Mouse (Mus musculus) left cerebral cortex, postnatal 4 days (tissue): ENCODE measurements around the gene Mmrn2. TPM values are rescaled to one million over a fixed set of nuclear protein-coding genes. Genes with fewer than 3 reads are reported as not detected.
"Not testable (repeated sequence)": the region's sequence is repeated elsewhere in the genome, so short reads cannot be mapped to it uniquely, and the experiment has no call there.

Experiments used
- DNase-seq: peaks from one replicate; pipeline ENCODE4 v3.0.0-alpha.2; 2022
- intact Hi-C: fragments of 180-260 bp; cut with DNase I; formaldehyde crosslinking; loops from one replicate; pipeline ENCODE4 v1.15.1; 2025
- total RNA-seq, 2 experiments: library from RNA; stranded (reverse); gene quantifications; 2 replicates each; pipeline ENCODE4 v1.2.3; 2021

Gene Mmrn2
- total RNA-seq, 2 experiments from 2014 or later = 3.6 to 4.0 TPM

DNA sequence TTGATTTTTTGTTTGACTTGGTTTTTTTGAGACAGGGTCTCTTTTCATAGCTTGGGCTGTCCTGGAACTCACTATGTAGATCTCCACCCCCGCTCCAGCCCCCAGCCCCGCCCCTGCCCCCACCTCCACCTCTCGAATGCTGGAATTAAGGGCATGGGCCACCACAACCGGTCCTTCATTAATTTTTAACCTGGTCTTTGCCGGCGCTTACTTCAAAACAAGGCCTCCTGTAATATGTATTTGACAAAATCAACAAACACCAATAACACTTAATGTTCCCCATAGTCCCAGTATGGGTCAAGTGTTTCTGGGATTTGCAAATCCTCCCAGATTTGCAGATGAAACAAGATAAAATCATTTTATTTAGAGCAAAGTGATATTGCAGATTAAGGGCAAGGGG is 15.0 kb upstream of the Mmrn2 start:
- intact Hi-C loops = loop anchor here (10.0 kb wide), 2 partner anchors 85 to 275 kb away; partner anchors contain the start of gene Anxa8
- DNase-seq = no peak

DNA sequence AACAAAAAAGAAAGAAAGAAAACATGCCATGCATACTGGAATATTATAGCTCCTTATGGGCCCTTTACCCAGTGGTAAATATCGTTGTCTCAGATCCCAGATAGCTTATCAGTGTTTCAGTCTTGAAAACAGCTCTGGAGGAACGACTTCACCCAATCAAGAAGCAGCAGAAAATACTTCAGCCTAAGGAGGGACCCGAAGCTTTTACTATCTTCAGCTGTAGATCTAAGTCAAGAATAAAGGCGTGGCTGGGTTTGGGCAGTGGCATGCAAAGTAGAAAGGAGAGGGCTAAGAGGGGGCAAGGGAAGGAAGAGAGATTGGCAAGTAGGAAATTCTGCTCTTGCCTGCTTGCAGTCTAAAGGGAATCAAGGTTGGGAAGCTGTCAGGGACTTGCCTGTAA is 13.1 kb upstream of the Mmrn2 start:
- intact Hi-C loops = loop anchor here (10.0 kb wide), 2 partner anchors 87 to 277 kb away; partner anchors contain the start of gene Anxa8
- no peak for DNase-seq

GRCm38 (mm10) chr14:34362726-34363445 is 12.4 kb upstream of the Mmrn2 start:
- DNase-seq = peak; percentile 68
- intact Hi-C loops = loop anchor here (10.0 kb wide), 2 partner anchors 88 to 278 kb away; partner anchors contain the start of gene Anxa8

DNA sequence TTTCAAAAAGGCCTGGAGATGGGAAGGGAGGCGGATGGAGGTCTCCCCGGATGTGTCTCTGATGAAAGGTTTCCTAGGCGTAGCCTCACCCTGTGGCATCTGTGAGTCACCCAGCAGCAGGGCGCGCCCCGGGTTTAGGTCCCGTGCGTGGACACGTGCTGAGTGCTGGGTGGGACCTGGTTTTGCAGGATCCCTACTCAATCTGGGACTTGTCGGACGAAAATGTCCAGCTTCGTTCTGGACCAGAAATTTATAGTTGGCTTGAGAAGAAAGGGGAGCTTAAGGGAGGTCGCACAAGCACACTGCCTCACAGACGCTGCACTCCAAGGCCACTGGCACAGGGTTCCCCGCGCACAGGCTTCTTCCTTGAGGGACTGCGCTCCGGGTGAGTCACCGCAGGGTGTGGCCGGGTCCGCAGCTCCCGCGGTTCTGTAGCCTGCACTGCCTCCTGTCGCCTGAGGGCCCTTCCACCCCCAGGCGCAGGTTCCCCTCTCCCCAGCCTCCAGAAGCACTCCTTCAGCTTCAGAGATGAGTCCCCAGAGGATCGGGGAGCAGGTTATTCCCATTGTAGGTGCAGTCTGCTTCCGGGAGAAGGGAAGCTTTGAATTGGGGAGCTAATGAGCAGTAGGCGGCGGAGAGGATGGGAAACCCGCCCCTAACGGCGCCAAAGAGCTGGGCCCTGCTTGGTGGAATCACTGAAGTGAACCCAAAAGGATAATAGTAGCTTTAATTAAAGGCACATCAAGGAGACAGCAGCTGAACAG is 11.6 kb upstream of the Mmrn2 start:
- intact Hi-C loops = loop anchor here (10.0 kb wide), 2 partner anchors 89 to 279 kb away; partner anchors contain the start of gene Anxa8
- DNase-seq = peak; percentile 54

- intact Hi-C loops = loop anchor here (10.0 kb wide), 2 partner anchors 90 to 280 kb away; partner anchors contain the start of gene Anxa8
- not testable (repeated sequence) for DNase-seq
Measured at GRCm38 (mm10) chr14:34364254-34365146, 10.8 kb upstream of the Mmrn2 start.

DNA sequence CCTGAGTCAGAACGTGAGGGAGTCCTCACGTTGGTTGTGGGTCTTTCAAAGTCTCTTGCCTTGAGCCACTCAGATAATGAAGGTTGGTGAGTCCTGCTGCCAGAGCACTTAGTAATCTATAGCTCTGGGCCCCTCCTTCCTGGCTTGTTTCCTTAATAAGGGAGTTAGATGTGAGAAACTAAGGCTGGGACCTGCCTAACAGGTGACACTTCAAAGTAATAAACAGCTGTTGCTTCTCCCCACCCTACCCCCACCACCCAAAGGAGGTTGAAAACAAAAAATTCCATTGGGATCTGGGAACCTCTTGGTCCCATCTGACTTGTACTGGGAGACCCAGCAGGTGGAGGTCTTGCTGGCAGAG is 10.1 kb upstream of the Mmrn2 start:
- intact Hi-C loops = loop anchor here (10.0 kb wide), 2 partner anchors 90 to 280 kb away; partner anchors contain the start of gene Anxa8
- DNase-seq = no peak

- intact Hi-C loops = loop anchor here (10.0 kb wide), 1 partner anchor 195 kb away; no protein-coding TSS in a partner anchor
- DNase-seq = peak; percentile 20
Measured at GRCm38 (mm10) chr14:34370203-34370602, 5.1 kb upstream of the Mmrn2 start.

GRCm38 (mm10) chr14:34370921-34371320 is 4.3 kb upstream of the Mmrn2 start:
- DNase-seq = no peak
- intact Hi-C loops = loop anchor here (10.0 kb wide), 1 partner anchor 194 kb away; no protein-coding TSS in a partner anchor

DNA sequence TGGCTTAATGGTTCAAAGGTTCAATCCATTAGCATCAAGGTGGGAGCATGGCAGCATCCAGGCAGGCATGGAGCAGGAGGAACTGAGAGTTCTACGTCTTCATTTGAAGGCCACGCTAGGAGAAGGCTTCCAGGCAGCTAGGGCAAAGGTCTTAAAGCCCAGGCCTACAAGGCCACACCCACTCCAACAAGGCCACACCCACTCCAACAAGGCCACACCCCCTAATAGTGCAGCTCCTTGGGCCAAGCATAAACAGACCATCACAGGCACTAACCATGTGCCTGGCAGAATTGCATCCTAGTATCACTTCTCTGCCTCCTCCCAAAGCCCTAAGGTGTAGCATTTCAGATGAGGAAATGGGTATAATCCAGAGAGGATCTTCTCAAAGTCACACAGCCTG is 3.5 kb upstream of the Mmrn2 start:
- no peak for DNase-seq
- intact Hi-C loops = loop anchor here (10.0 kb wide), 1 partner anchor 193 kb away; no protein-coding TSS in a partner anchor

DNA sequence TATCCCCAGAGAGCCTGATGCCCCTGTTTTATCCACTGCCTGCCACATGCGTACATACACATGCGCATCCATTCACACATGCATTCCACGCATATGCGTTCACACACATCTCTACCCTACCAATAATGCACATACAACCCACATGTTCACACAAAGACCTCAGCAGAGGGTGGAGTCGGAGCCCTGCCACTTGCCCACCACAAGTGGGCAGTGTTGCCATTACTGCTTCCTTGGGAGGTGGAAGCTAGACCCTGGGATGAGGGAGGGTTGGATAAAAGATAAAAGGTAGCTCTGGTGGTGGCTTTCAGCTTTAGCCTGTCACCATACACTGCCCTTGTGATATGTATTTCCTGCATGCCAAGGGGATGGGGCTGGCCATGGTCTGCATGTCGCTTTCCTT is 2.6 kb upstream of the Mmrn2 start:
- peak; percentile 65 for DNase-seq
- intact Hi-C loops = loop anchor here (10.0 kb wide), 1 partner anchor 192 kb away; no protein-coding TSS in a partner anchor

DNA sequence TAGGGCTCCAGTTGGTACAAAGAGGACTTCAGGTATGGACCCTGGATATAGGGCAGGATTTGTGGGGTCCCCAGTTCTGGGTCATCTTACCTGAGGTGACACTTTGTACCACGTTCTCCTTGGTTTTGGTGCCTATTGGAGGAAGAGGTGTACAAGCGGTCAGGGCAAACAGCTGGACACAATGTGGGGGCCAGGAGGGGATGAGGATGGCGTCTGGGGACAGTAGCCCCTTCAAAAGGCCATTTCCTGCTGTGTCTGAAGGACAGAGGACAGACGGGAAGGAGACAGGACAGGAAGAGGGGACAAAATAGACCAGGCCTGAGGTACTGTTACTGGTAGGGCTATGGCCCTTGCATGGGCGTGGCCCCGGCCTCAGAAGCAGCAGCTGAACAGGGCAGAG is 1.7 kb upstream of the Mmrn2 start:
- intact Hi-C loops = loop anchor here (10.0 kb wide), 1 partner anchor 191 kb away; no protein-coding TSS in a partner anchor
- no peak for DNase-seq

- DNase-seq = peak; percentile 11
- intact Hi-C loops = loop anchor here (10.0 kb wide), 1 partner anchor 190 kb away; no protein-coding TSS in a partner anchor
Measured at GRCm38 (mm10) chr14:34374577-34374976, 688 bp upstream of the Mmrn2 start, which contains the start of gene Sncg. Gene Sncg (minus strand): TSS chr14:34374789.

DNA sequence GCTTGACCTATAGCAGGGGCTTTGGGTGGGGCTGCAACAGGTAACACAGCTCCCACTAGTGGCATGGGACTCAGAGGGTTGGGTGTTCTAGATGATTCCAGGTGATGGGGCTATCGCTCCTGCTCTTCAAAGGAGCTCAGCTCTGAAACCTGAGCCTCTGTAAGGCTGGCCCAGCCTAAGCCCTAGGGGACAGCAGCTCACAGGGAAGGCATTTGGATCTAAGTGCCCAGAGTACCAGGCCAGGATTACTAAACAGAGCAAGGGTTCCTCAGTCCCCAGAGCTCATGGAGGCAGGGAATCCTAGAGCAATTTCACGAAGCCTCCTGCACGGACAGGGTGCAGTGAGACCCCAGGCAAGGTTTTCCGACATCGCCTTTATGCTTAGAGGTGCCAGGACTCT is 676 bp downstream of the Mmrn2 start:
- intact Hi-C loops = loop anchor here (10.0 kb wide), 1 partner anchor 189 kb away; no protein-coding TSS in a partner anchor
- DNase-seq = no peak

- intact Hi-C loops = loop anchor here (10.0 kb wide), 1 partner anchor 188 kb away; no protein-coding TSS in a partner anchor
- no peak for DNase-seq
Measured at GRCm38 (mm10) chr14:34377121-34377520, 1.9 kb downstream of the Mmrn2 start.

- intact Hi-C loops = loop anchor here (10.0 kb wide), 1 partner anchor 186 kb away; no protein-coding TSS in a partner anchor
- no peak for DNase-seq
Measured at GRCm38 (mm10) chr14:34378560-34379331, 3.5 kb downstream of the Mmrn2 start.

GRCm38 (mm10) chr14:34382921-34383704 is 7.8 kb downstream of the Mmrn2 start:
- DNase-seq = no peak
- intact Hi-C loops = no loop called here

- no peak for DNase-seq
- intact Hi-C loops = no loop called here
Measured at GRCm38 (mm10) chr14:34393295-34393694, 18.0 kb downstream of the Mmrn2 start.

- intact Hi-C loops = no loop called here
- no peak for DNase-seq
Measured at GRCm38 (mm10) chr14:34397871-34398270, 22.6 kb downstream of the Mmrn2 start.
